Mouse (Mus musculus) forebrain, embryonic 15.5 days (tissue): ENCODE measurements around the gene Cyp4x1. TPM values are rescaled to one million over a fixed set of nuclear protein-coding genes. Genes with fewer than 3 reads are reported as not detected.
"Not testable (repeated sequence)": the region's sequence is repeated elsewhere in the genome, so short reads cannot be mapped to it uniquely, and the experiment has no call there.

ENCODE experiments used
- ATAC-seq: fragments of 200-750 bp; cut with Nextera tagmentation; replicated peaks from 2 replicates; pipeline ENCODE4 v1.8.0; 2017; ENCODE audit warnings: mild to moderate bottlenecking, moderate TSS enrichment, moderate library complexity
- H3K27ac ChIP-seq: fragments of 300-500 bp; sonication (generic); replicated peaks from 2 replicates; pipeline ENCODE4 v1.5.1; 2015; ENCODE audit warnings: mild to moderate bottlenecking, inconsistent platforms
- H3K27me3 ChIP-seq: fragments of 300-500 bp; sonication (generic); 2 replicates; pipeline ENCODE4 v1.6.1; 2015; ENCODE audit warnings: inconsistent platforms
- H3K36me3 ChIP-seq: fragments of 300-500 bp; sonication (generic); 2 replicates; pipeline ENCODE4 v1.6.1; 2015; ENCODE audit warnings: mild to moderate bottlenecking, inconsistent platforms
- H3K4me1 ChIP-seq: fragments of 300-500 bp; sonication (generic); 2 replicates; pipeline ENCODE4 v1.6.1; 2015; ENCODE audit warnings: inconsistent platforms
- H3K4me2 ChIP-seq: fragments of 300-500 bp; sonication (generic); replicated peaks from 2 replicates; pipeline ENCODE4 v1.6.1; 2015; ENCODE audit warnings: mild to moderate bottlenecking, inconsistent platforms
- H3K4me3 ChIP-seq: fragments of 300-500 bp; sonication (generic); 2 replicates; pipeline ENCODE4 v1.5.1; 2015; ENCODE audit warnings: mild to moderate bottlenecking, inconsistent platforms
- H3K9ac ChIP-seq: fragments of 300-500 bp; sonication (generic); replicated peaks from 2 replicates; pipeline ENCODE4 v1.6.1; 2015; ENCODE audit warnings: mild to moderate bottlenecking, inconsistent platforms
- H3K9me3 ChIP-seq: fragments of 300-500 bp; sonication (generic); 2 replicates; pipeline ENCODE4 v1.6.1; 2016; ENCODE audit warnings: inconsistent platforms
- WGBS: fragments of 180-500 bp; shearing (Covaris S2); methylation state at CpG from one replicate; pipeline ENCODE4 v1.1.7; 2015; ENCODE audit warnings: mixed read lengths; 5-methylcytosine and 5-hydroxymethylcytosine counted together
- polyA plus RNA-seq: library from polyadenylated mRNA; unstranded; fragments of >200 nt; fragmentation: Nextera tagmentation; extraction: Ambion mirVana; gene quantifications from 2 replicates; pipeline ENCODE4 v1.2.1, GENCODE M21; 2015

Gene Cyp4x1
- 3.3 and 3.4 TPM in 2 replicates for polyA plus RNA-seq

DNA sequence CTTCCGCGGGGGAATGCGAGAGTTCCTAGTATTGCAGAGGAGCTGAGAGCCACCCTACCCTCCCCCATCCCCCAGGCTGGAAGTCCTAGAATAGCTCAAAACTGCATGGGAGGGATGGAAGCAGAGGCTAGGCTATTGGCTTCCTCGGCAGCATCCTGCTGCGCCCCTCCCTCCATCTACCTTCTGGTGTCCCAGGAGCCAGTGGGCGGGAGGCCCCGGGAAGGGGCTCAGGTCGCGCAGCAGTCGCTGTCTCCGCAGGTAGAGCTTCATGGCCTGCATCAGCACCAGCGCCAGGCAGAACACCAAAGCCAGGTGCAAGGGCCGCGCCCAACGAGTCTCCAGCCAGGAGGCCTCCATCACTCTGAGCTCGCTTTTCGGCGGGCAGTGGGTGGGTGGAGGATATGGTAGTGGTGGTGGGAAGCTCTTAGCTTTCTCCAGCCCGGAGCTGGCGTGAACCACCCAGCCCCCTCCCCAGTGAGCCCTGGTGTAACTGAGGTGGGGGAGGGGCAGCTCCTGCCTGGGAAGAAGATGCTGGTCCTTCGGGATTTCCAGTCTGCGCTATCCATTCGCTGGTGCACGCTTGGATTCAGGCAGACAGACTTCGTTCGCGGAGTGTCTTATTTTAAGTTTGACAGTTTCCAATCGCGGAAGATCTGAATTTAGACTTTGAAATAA, at the start of gene Cyp4x1:
TSS of gene Cyp4x1 (minus strand) at position 661 of the 675 bp plus-strand sequence.
- Histone ChIP-seq H3K4me1 (peaks cover 6% of the 10 kb centered on the region), H3K36me3 (no peaks in the 10 kb centered on the region), H3K4me2 (peak within 1 kb of the TSS; percentile 90), H3K27ac (peak within 1 kb of the TSS; percentile 70), H3K27me3 (peaks cover 4% of the 10 kb centered on the region; the same call in 1 of the 2 replicates), H3K9me3 (no peaks in the 10 kb centered on the region), H3K9ac (peak within 1 kb of the TSS; percentile 70), H3K4me3 (peak within 1 kb of the TSS; percentile 57)
- WGBS: under 1% methylated on average over 29 of the region's 29 CpGs
- peak; percentile 92 for ATAC-seq

- H3K9ac ChIP-seq, H3K4me3 ChIP-seq, ATAC-seq, H3K9me3 ChIP-seq, H3K36me3 ChIP-seq, H3K27me3 ChIP-seq, H3K4me2 ChIP-seq, H3K27ac ChIP-seq, H3K4me1 ChIP-seq: not testable (repeated sequence)
Measured at GRCm38 (mm10) chr4:115176201-115176600, 42.1 kb upstream of the Cyp4x1 start.

GRCm38 (mm10) chr4:115174694-115175353, 40.7 kb upstream of the Cyp4x1 start:
- Histone ChIP-seq H3K9me3 (no peaks in the 10 kb centered on the region), H3K9ac (no peak overlapping the region), H3K4me3 (no peak overlapping the region), H3K27me3 (no peaks in the 10 kb centered on the region), H3K36me3 (no peaks in the 10 kb centered on the region), H3K4me2 (no peak overlapping the region), H3K27ac (no peak overlapping the region), H3K4me1 (no peaks in the 10 kb centered on the region)
- WGBS: 93% methylated on average over 1 of the region's 1 CpGs
- ATAC-seq: no peak

DNA sequence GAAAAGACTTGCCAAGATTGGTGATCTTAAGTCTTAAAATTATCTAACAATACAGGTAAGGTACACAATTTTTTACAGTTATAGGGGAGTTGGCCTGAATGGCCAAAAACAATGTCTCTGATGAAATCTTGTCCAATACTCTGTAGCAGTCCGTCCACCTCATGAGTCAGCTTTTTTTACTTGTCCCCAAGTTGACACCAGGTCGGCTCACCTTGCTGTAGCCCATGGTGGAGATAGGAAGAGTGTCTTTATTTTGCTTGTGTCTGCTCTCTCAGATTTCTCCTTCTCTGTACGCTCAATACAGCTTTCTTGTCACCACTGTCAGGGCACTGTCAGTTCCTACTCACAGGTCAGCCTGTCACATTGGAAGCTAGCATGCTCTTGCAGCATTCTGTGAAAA, 24.9 kb upstream of the Cyp4x1 start:
- H3K27ac ChIP-seq, ATAC-seq, H3K4me1 ChIP-seq, H3K9me3 ChIP-seq, H3K4me3 ChIP-seq, H3K36me3 ChIP-seq, H3K27me3 ChIP-seq, H3K4me2 ChIP-seq, H3K9ac ChIP-seq: not testable (repeated sequence)
- 86% methylated on average over 3 of the region's 3 CpGs for WGBS

- Histone ChIP-seq H3K4me2 (no peak overlapping the region), H3K9me3 (no peaks in the 10 kb centered on the region), H3K27me3 (no peaks in the 10 kb centered on the region), H3K36me3 (no peaks in the 10 kb centered on the region), H3K9ac (no peak overlapping the region), H3K27ac (no peak overlapping the region), H3K4me3 (no peak overlapping the region), H3K4me1 (no peaks in the 10 kb centered on the region)
- WGBS: 90% methylated on average over 2 of the region's 2 CpGs
- ATAC-seq: no peak
Measured at GRCm38 (mm10) chr4:115154723-115155122, 20.6 kb upstream of the Cyp4x1 start.

- peaks cover 4% of the 10 kb centered on the region; the same call in 1 of the 2 replicates for H3K27me3 ChIP-seq
- H3K9ac ChIP-seq: peak overlapping the region; percentile 70
- no peaks in the 10 kb centered on the region for H3K36me3 ChIP-seq
- peaks cover 6% of the 10 kb centered on the region for H3K4me1 ChIP-seq
- H3K9me3 ChIP-seq: no peaks in the 10 kb centered on the region
- peak overlapping the region; percentile 70; the same call in 1 of the 2 replicates for H3K27ac ChIP-seq
- H3K4me3 ChIP-seq: peak overlapping the region; percentile 57
- H3K4me2 ChIP-seq: peak overlapping the region; percentile 90
- ATAC-seq: peak; percentile 53
- WGBS: 11% methylated on average over 7 of the region's 7 CpGs
Measured at GRCm38 (mm10) chr4:115134296-115134630, 182 bp upstream of the Cyp4x1 start.

GRCm38 (mm10) chr4:115133085-115133484, 996 bp downstream of the Cyp4x1 start:
- peak; percentile 4; the same call in 1 of the 2 replicates for ATAC-seq
- Histone ChIP-seq H3K27me3 (peaks cover 4% of the 10 kb centered on the region; the same call in 1 of the 2 replicates), H3K4me2 (peak overlapping the region; percentile 90), H3K4me1 (peaks cover 6% of the 10 kb centered on the region), H3K36me3 (no peaks in the 10 kb centered on the region), H3K9me3 (no peaks in the 10 kb centered on the region), H3K9ac (no peak overlapping the region), H3K4me3 (peak overlapping the region; percentile 57), H3K27ac (no peak overlapping the region)
- 7% methylated on average over 5 of the region's 5 CpGs for WGBS

GRCm38 (mm10) chr4:115124713-115125112, 9.4 kb downstream of the Cyp4x1 start:
- H3K27ac ChIP-seq: no peak overlapping the region
- H3K9me3 ChIP-seq: no peaks in the 10 kb centered on the region
- no peak overlapping the region for H3K4me3 ChIP-seq
- H3K27me3 ChIP-seq: no peaks in the 10 kb centered on the region
- H3K36me3 ChIP-seq: no peaks in the 10 kb centered on the region
- ATAC-seq: no peak
- no peaks in the 10 kb centered on the region for H3K4me1 ChIP-seq
- no peak overlapping the region for H3K9ac ChIP-seq
- no peak overlapping the region for H3K4me2 ChIP-seq

- no peak for ATAC-seq
- Histone ChIP-seq H3K4me1 (no peaks in the 10 kb centered on the region), H3K9me3 (no peaks in the 10 kb centered on the region), H3K4me2 (no peak overlapping the region), H3K4me3 (no peak overlapping the region), H3K36me3 (no peaks in the 10 kb centered on the region), H3K9ac (no peak overlapping the region), H3K27ac (no peak overlapping the region), H3K27me3 (no peaks in the 10 kb centered on the region)
- WGBS: 63% methylated on average over 2 of the region's 2 CpGs
Measured at GRCm38 (mm10) chr4:115123507-115123906, 10.6 kb downstream of the Cyp4x1 start.

DNA sequence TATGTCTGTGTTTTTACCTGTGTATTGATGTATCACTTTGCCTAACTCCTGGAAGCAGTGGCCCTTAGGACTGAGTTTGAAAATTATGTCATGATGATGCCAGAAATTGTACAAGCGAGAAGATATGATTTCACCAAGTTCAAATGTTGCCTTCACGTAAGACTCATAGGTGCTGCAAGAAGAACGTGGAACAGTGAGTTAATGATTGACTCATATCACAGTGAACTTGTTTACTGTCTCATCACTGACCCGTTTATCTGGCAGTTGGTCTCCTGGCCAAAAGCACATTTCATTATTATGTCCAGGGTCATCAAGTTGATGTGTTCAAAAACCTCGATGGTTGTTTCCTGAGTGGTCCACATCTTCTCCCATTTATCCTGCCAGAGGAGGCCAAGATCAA, 12.5 kb downstream of the Cyp4x1 start:
- WGBS: 91% methylated on average over 5 of the region's 5 CpGs
- Histone ChIP-seq H3K9me3 (no peaks in the 10 kb centered on the region), H3K4me1 (no peaks in the 10 kb centered on the region), H3K4me3 (no peak overlapping the region), H3K9ac (no peak overlapping the region), H3K27me3 (no peaks in the 10 kb centered on the region), H3K27ac (no peak overlapping the region), H3K4me2 (no peak overlapping the region), H3K36me3 (no peaks in the 10 kb centered on the region)
- ATAC-seq: no peak

DNA sequence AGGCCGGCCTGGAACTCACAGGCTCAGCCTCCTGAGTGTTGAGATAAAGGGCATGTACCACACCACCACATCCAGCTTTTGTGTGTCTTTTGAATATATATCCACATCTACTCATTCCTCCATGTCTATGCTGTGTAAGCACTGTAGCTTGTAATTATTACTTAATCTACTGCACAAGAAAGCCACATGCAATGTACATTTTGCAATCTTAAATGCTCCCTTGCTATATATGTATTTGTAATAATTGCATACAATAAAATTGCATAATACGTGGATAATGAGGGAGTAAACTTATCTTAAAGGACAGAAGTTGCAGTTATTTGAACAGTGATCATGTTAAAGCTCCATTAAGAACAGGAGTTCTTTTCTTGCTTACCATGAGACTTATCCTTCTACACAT, 12.9 kb downstream of the Cyp4x1 start:
- no peak for ATAC-seq
- H3K9me3 ChIP-seq: no peaks in the 10 kb centered on the region
- no peak overlapping the region for H3K4me3 ChIP-seq
- no peak overlapping the region for H3K9ac ChIP-seq
- no peaks in the 10 kb centered on the region for H3K36me3 ChIP-seq
- no peaks in the 10 kb centered on the region for H3K4me1 ChIP-seq
- no peak overlapping the region for H3K27ac ChIP-seq
- 83% methylated on average over 2 of the region's 2 CpGs for WGBS
- H3K27me3 ChIP-seq: no peaks in the 10 kb centered on the region
- H3K4me2 ChIP-seq: no peak overlapping the region

DNA sequence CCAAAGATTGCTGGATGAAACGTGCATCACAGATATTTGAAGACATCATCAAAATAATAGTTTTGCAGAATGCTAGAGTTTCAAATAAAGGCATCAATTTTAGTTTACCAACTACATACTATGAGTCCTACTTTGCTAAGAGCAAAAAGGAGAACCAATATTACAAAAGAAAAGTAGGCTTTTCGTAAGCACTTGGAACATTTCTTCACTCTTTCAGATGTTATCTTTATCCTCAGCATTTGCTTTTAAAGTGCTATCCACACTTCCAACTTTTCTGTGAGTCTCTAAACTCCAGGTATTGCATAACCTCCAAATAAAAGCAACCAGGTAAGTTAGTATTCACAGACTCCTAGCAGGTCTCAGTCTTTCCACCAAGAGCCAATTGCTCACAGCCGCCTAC, 14.4 kb downstream of the Cyp4x1 start:
- Histone ChIP-seq H3K27ac (no peak overlapping the region), H3K4me2 (no peak overlapping the region), H3K9me3 (no peaks in the 10 kb centered on the region), H3K4me1 (no peaks in the 10 kb centered on the region), H3K4me3 (no peak overlapping the region), H3K36me3 (no peaks in the 10 kb centered on the region), H3K9ac (no peak overlapping the region), H3K27me3 (no peaks in the 10 kb centered on the region)
- no peak for ATAC-seq
- WGBS: 81% methylated on average over 3 of the region's 3 CpGs

- 24% methylated on average over 5 of the region's 5 CpGs for WGBS
- Histone ChIP-seq H3K9ac (no peak overlapping the region), H3K27me3 (peaks cover 7% of the 10 kb centered on the region; the same call in 1 of the 2 replicates), H3K27ac (no peak overlapping the region), H3K4me2 (no peak overlapping the region), H3K4me1 (no peaks in the 10 kb centered on the region), H3K9me3 (no peaks in the 10 kb centered on the region), H3K36me3 (no peaks in the 10 kb centered on the region), H3K4me3 (no peak overlapping the region)
- ATAC-seq: no peak
Measured at GRCm38 (mm10) chr4:115113266-115113665, 20.8 kb downstream of the Cyp4x1 start.
